Mouse (Mus musculus) olfactory bulb, adult 2 months (tissue): ENCODE data around the gene Fkbp2. TPM values are rescaled to one million over a fixed set of nuclear protein-coding genes. Genes with fewer than 3 reads are reported as not detected.
A peak's percentile ranks its signal among the peaks of the same experiment; 100 is the strongest.

Source experiments
- H3K27ac ChIP-seq: fragments of 200-500 bp; 2 replicates; pipeline ENCODE4 v1.5.1; 2012; ENCODE audit warnings: low read depth, low read length; ENCODE audit not compliant: insufficient read depth
- H3K4me1 ChIP-seq: fragments of 200-500 bp; 2 replicates; pipeline ENCODE4 v1.6.1; 2012; ENCODE audit warnings: low read length; ENCODE audit not compliant: control insufficient read depth, insufficient read depth
- H3K4me3 ChIP-seq: fragments of 200-500 bp; 2 replicates; pipeline ENCODE4 v1.5.1; 2012; ENCODE audit warnings: mild to moderate bottlenecking, low read depth, low read length, moderate library complexity; ENCODE audit not compliant: insufficient read depth
- CTCF ChIP-seq: fragments of 200-500 bp; IDR thresholded peaks from 2 replicates; pipeline ENCODE4 v1.5.1; 2012; ENCODE audit warnings: low read depth, mild to moderate bottlenecking, low read length, moderate library complexity; ENCODE audit not compliant: insufficient read depth
- POLR2A ChIP-seq: fragments of 200-500 bp; IDR thresholded peaks from 2 replicates; pipeline ENCODE4 v1.6.1; 2012; ENCODE audit warnings: mild to moderate bottlenecking, low read depth, low read length, moderate library complexity; ENCODE audit not compliant: insufficient read depth
- WGBS: fragments of 180-500 bp; shearing (Covaris S2); methylation state at CpG from one replicate; pipeline ENCODE4 v1.1.7; 2018; 5-methylcytosine and 5-hydroxymethylcytosine counted together
- polyA plus RNA-seq: library from polyadenylated mRNA; stranded (reverse); fragments of >200 nt; gene quantifications from 2 replicates; pipeline ENCODE4 v1.2.4, GENCODE M21; 2012; ENCODE audit warnings: low replicate concordance; ENCODE audit not compliant: missing spikeins, insufficient read depth, insufficient read length

Gene Fkbp2
- polyA plus RNA-seq, 1 experiment: not detected

- no peaks in the 10 kb centered on the region for H3K4me1 ChIP-seq
- TF ChIP-seq POLR2A (no peak), CTCF (no peak)
- no peak overlapping the region for H3K4me3 ChIP-seq
- 87% methylated on average over 4 of the region's 4 CpGs for WGBS
- no peak overlapping the region for H3K27ac ChIP-seq
These were observed 32.1 kb upstream of the Fkbp2 start for GRCm38 (mm10) chr19:7012426-7012825.

GRCm38 (mm10) chr19:7006892-7007593 is 26.7 kb upstream of the Fkbp2 start:
- WGBS: 49% methylated on average over 9 of the region's 9 CpGs
- no peak for TF ChIP-seq CTCF
- no peak for TF ChIP-seq POLR2A
- peak overlapping the region; percentile 90 for H3K27ac ChIP-seq
- H3K4me1 ChIP-seq: peaks cover 2% of the 10 kb centered on the region
- no peak overlapping the region for H3K4me3 ChIP-seq

- peaks cover 28% of the 10 kb centered on the region for H3K4me1 ChIP-seq
- no peak overlapping the region for H3K27ac ChIP-seq
- TF ChIP-seq POLR2A (no peak), CTCF (no peak)
- 92% methylated on average over 19 of the region's 19 CpGs for WGBS
- H3K4me3 ChIP-seq: no peak overlapping the region
These were observed 19.2 kb upstream of the Fkbp2 start for GRCm38 (mm10) chr19:6999360-7000063.

GRCm38 (mm10) chr19:6997721-6998290 is 17.5 kb upstream of the Fkbp2 start:
- peaks cover 36% of the 10 kb centered on the region for H3K4me1 ChIP-seq
- TF ChIP-seq CTCF: no peak
- no peak for TF ChIP-seq POLR2A
- H3K27ac ChIP-seq: no peak overlapping the region
- H3K4me3 ChIP-seq: no peak overlapping the region
- 88% methylated on average over 9 of the region's 9 CpGs for WGBS

- TF ChIP-seq CTCF (no peak), POLR2A (peak; percentile 65)
- peaks cover 38% of the 10 kb centered on the region for H3K4me1 ChIP-seq
- peak within 1 kb of the TSS; percentile 28; the same call in 1 of the 2 replicates for H3K27ac ChIP-seq
- H3K4me3 ChIP-seq: peak within 1 kb of the TSS; percentile 67
- under 1% methylated on average over 24 of the region's 24 CpGs for WGBS
These were observed 15.7 kb upstream of the Fkbp2 start, which contains the start of the genes Nudt22 and Trpt1 for GRCm38 (mm10) chr19:6996006-6996405. TSS of gene Nudt22 (minus strand) at chr19:6996117. TSS of gene Trpt1 (plus strand) at chr19:6996131.

- Histone ChIP-seq H3K4me3 (peak overlapping the region; percentile 67), H3K27ac (no peak overlapping the region), H3K4me1 (peaks cover 38% of the 10 kb centered on the region)
- WGBS: 41% methylated on average over 20 of the region's 21 CpGs
- TF ChIP-seq CTCF: no peak
- no peak for TF ChIP-seq POLR2A
These were observed 15.1 kb upstream of the Fkbp2 start for GRCm38 (mm10) chr19:6995255-6995991.

- Histone ChIP-seq H3K4me1 (peaks cover 38% of the 10 kb centered on the region), H3K27ac (no peak overlapping the region), H3K4me3 (no peak overlapping the region)
- 76% methylated on average over 8 of the region's 8 CpGs for WGBS
- no peak for TF ChIP-seq CTCF
- no peak for TF ChIP-seq POLR2A
These were observed 14.2 kb upstream of the Fkbp2 start for GRCm38 (mm10) chr19:6994489-6994888.

- whole genome bisulfite sequencing: 84% methylated on average over 8 of the region's 8 CpGs
- Histone ChIP-seq H3K4me1 (peaks cover 38% of the 10 kb centered on the region), H3K27ac (no peak overlapping the region), H3K4me3 (no peak overlapping the region)
- no peak for TF ChIP-seq POLR2A
- TF ChIP-seq CTCF: no peak
These were observed 13.7 kb upstream of the Fkbp2 start for GRCm38 (mm10) chr19:6994002-6994401.

- TF ChIP-seq CTCF: no peak
- TF ChIP-seq POLR2A: no peak
- WGBS: 59% methylated on average over 14 of the region's 14 CpGs
- Histone ChIP-seq H3K4me1 (peaks cover 36% of the 10 kb centered on the region), H3K27ac (0 out of 2 replicates have a peak overlapping the region, but pooled peaks have one; percentile 2), H3K4me3 (peak overlapping the region; percentile 48)
These were observed 12.9 kb upstream of the Fkbp2 start for GRCm38 (mm10) chr19:6993011-6993770.
